Mouse (Mus musculus): ENCODE measurements at regions not wholly inside any gene's neighbourhood (a gene's known extent, or its start where the extent isn't known, plus 50 kb on each side); places are given as distances from the start of the nearest gene placed in this dataset.

GRCm38 (mm10) chr13:111170269-111171165 is 84.3 kb upstream of the Actbl2 start:
- ATAC-seq = peak; percentile 70
- Histone ChIP-seq H3K36me3 (ENCODE audit: control insufficient read depth, insufficient read depth, low read length) (no peaks in the 10 kb centered on the region), H3K27ac (ENCODE audit: low read depth, low read length) (no peak overlapping the region), H3K27me3 (replicated peaks; ENCODE audit: control insufficient read depth, insufficient read depth, low read length) (no peaks in the 10 kb centered on the region; the same call in 1 of the 2 replicates), H3K4me1 (ENCODE audit: control insufficient read depth, insufficient read depth, low read depth, low read length) (no peaks in the 10 kb centered on the region), H3K4me3 (ENCODE audit: low read length) (no peak overlapping the region), H3K9ac (ENCODE audit: low read depth, low read length) (no peak overlapping the region), H3K9me3 (ENCODE audit: control insufficient read depth, low read length) (no peaks in the 10 kb centered on the region), H3K4me2 (ENCODE audit: low read length) (no peak overlapping the region)
- WGBS = 57% methylated on average over 5 of the region's 5 CpGs

- no peak overlapping the region for H3K4me2 ChIP-seq (ENCODE audit: low read length)
- H3K9ac ChIP-seq (ENCODE audit: low read depth, low read length) = no peak overlapping the region
- no peak overlapping the region for H3K4me3 ChIP-seq (ENCODE audit: low read length)
- H3K27me3 ChIP-seq (replicated peaks; ENCODE audit: control insufficient read depth, insufficient read depth, low read length) = no peaks in the 10 kb centered on the region
- no peaks in the 10 kb centered on the region for H3K36me3 ChIP-seq (ENCODE audit: control insufficient read depth, insufficient read depth, low read length)
- H3K27ac ChIP-seq (ENCODE audit: low read depth, low read length) = no peak overlapping the region
- 85% methylated on average over 6 of the region's 6 CpGs for WGBS
- no peak for ATAC-seq
- H3K4me1 ChIP-seq (ENCODE audit: control insufficient read depth, insufficient read depth, low read depth, low read length) = no peaks in the 10 kb centered on the region
- H3K9me3 ChIP-seq (ENCODE audit: control insufficient read depth, low read length) = no peaks in the 10 kb centered on the region
These were observed 75.6 kb upstream of the Actbl2 start for GRCm38 (mm10) chr13:111179186-111179585.

- H3K9ac ChIP-seq (ENCODE audit: low read depth, low read length) = no peak overlapping the region
- no peaks in the 10 kb centered on the region for H3K4me1 ChIP-seq (ENCODE audit: control insufficient read depth, insufficient read depth, low read depth, low read length)
- no peaks in the 10 kb centered on the region for H3K36me3 ChIP-seq (ENCODE audit: control insufficient read depth, insufficient read depth, low read length)
- no peak for ATAC-seq
- H3K4me3 ChIP-seq (ENCODE audit: low read length) = no peak overlapping the region
- no peak overlapping the region for H3K4me2 ChIP-seq (ENCODE audit: low read length)
- no peaks in the 10 kb centered on the region for H3K9me3 ChIP-seq (ENCODE audit: control insufficient read depth, low read length)
- 65% methylated on average over 2 of the region's 2 CpGs for WGBS
- H3K27me3 ChIP-seq (replicated peaks; ENCODE audit: control insufficient read depth, insufficient read depth, low read length) = no peaks in the 10 kb centered on the region
- no peak overlapping the region for H3K27ac ChIP-seq (ENCODE audit: low read depth, low read length)
These were observed 71.5 kb upstream of the Actbl2 start for GRCm38 (mm10) chr13:111183293-111183692.

GRCm38 (mm10) chr13:111185799-111186198 is 69.0 kb upstream of the Actbl2 start:
- no peak for ATAC-seq
- Histone ChIP-seq H3K4me3 (ENCODE audit: low read length) (no peak overlapping the region), H3K27me3 (replicated peaks; ENCODE audit: control insufficient read depth, insufficient read depth, low read length) (no peaks in the 10 kb centered on the region), H3K4me1 (ENCODE audit: control insufficient read depth, insufficient read depth, low read depth, low read length) (no peaks in the 10 kb centered on the region), H3K9me3 (ENCODE audit: control insufficient read depth, low read length) (no peaks in the 10 kb centered on the region), H3K27ac (ENCODE audit: low read depth, low read length) (no peak overlapping the region), H3K9ac (ENCODE audit: low read depth, low read length) (no peak overlapping the region), H3K36me3 (ENCODE audit: control insufficient read depth, insufficient read depth, low read length) (no peaks in the 10 kb centered on the region), H3K4me2 (ENCODE audit: low read length) (no peak overlapping the region)
- 82% methylated on average over 4 of the region's 4 CpGs for WGBS

GRCm38 (mm10) chr13:111186833-111187232 is 68.0 kb upstream of the Actbl2 start:
- no peaks in the 10 kb centered on the region; the same call in 1 of the 2 replicates for H3K4me1 ChIP-seq (ENCODE audit: control insufficient read depth, insufficient read depth, low read depth, low read length)
- no peaks in the 10 kb centered on the region for H3K9me3 ChIP-seq (ENCODE audit: control insufficient read depth, low read length)
- no peak for ATAC-seq
- 85% methylated on average over 2 of the region's 2 CpGs for WGBS
- no peak overlapping the region for H3K4me3 ChIP-seq (ENCODE audit: low read length)
- H3K4me2 ChIP-seq (ENCODE audit: low read length) = no peak overlapping the region
- no peaks in the 10 kb centered on the region for H3K36me3 ChIP-seq (ENCODE audit: control insufficient read depth, insufficient read depth, low read length)
- no peak overlapping the region for H3K9ac ChIP-seq (ENCODE audit: low read depth, low read length)
- H3K27me3 ChIP-seq (replicated peaks; ENCODE audit: control insufficient read depth, insufficient read depth, low read length) = no peaks in the 10 kb centered on the region
- no peak overlapping the region for H3K27ac ChIP-seq (ENCODE audit: low read depth, low read length)

GRCm38 (mm10) chr13:111193919-111194318 is 60.9 kb upstream of the Actbl2 start:
- ATAC-seq = no peak
- Histone ChIP-seq H3K27me3 (replicated peaks; ENCODE audit: control insufficient read depth, insufficient read depth, low read length) (no peaks in the 10 kb centered on the region), H3K9me3 (ENCODE audit: control insufficient read depth, low read length) (no peaks in the 10 kb centered on the region), H3K4me1 (ENCODE audit: control insufficient read depth, insufficient read depth, low read depth, low read length) (peaks cover 2% of the 10 kb centered on the region; the same call in 1 of the 2 replicates), H3K36me3 (ENCODE audit: control insufficient read depth, insufficient read depth, low read length) (no peaks in the 10 kb centered on the region), H3K4me3 (ENCODE audit: low read length) (no peak overlapping the region), H3K9ac (ENCODE audit: low read depth, low read length) (no peak overlapping the region), H3K27ac (ENCODE audit: low read depth, low read length) (no peak overlapping the region), H3K4me2 (ENCODE audit: low read length) (no peak overlapping the region)
- WGBS = 76% methylated on average over 2 of the region's 2 CpGs

GRCm38 (mm10) chr13:111194337-111194736 is 60.5 kb upstream of the Actbl2 start:
- no peak overlapping the region for H3K4me3 ChIP-seq (ENCODE audit: low read length)
- WGBS = 38% methylated on average over 7 of the region's 7 CpGs
- H3K27ac ChIP-seq (ENCODE audit: low read depth, low read length) = no peak overlapping the region
- H3K4me1 ChIP-seq (ENCODE audit: control insufficient read depth, insufficient read depth, low read depth, low read length) = peaks cover 2% of the 10 kb centered on the region; the same call in 1 of the 2 replicates
- no peaks in the 10 kb centered on the region for H3K36me3 ChIP-seq (ENCODE audit: control insufficient read depth, insufficient read depth, low read length)
- ATAC-seq = peak; percentile 63
- H3K27me3 ChIP-seq (replicated peaks; ENCODE audit: control insufficient read depth, insufficient read depth, low read length) = no peaks in the 10 kb centered on the region
- H3K9me3 ChIP-seq (ENCODE audit: control insufficient read depth, low read length) = no peaks in the 10 kb centered on the region
- no peak overlapping the region for H3K9ac ChIP-seq (ENCODE audit: low read depth, low read length)
- H3K4me2 ChIP-seq (ENCODE audit: low read length) = no peak overlapping the region

- H3K4me2 ChIP-seq (ENCODE audit: low read length) = no peak overlapping the region
- no peak overlapping the region for H3K9ac ChIP-seq (ENCODE audit: low read depth, low read length)
- ATAC-seq = no peak
- H3K9me3 ChIP-seq (ENCODE audit: control insufficient read depth, low read length) = no peaks in the 10 kb centered on the region
- H3K36me3 ChIP-seq (ENCODE audit: control insufficient read depth, insufficient read depth, low read length) = no peaks in the 10 kb centered on the region
- no peaks in the 10 kb centered on the region for H3K4me1 ChIP-seq (ENCODE audit: control insufficient read depth, insufficient read depth, low read depth, low read length)
- H3K4me3 ChIP-seq (ENCODE audit: low read length) = no peak overlapping the region
- H3K27me3 ChIP-seq (replicated peaks; ENCODE audit: control insufficient read depth, insufficient read depth, low read length) = no peaks in the 10 kb centered on the region
- H3K27ac ChIP-seq (ENCODE audit: low read depth, low read length) = no peak overlapping the region
- WGBS = 88% methylated on average over 3 of the region's 3 CpGs
These were observed 53.3 kb upstream of the Actbl2 start for GRCm38 (mm10) chr13:111201532-111201931.

GRCm38 (mm10) chr13:111204580-111205285 is 50.1 kb upstream of the Actbl2 start:
- Histone ChIP-seq H3K4me1 (ENCODE audit: control insufficient read depth, insufficient read depth, low read depth, low read length) (no peaks in the 10 kb centered on the region), H3K36me3 (ENCODE audit: control insufficient read depth, insufficient read depth, low read length) (no peaks in the 10 kb centered on the region), H3K4me3 (ENCODE audit: low read length) (no peak overlapping the region), H3K27ac (ENCODE audit: low read depth, low read length) (no peak overlapping the region), H3K9ac (ENCODE audit: low read depth, low read length) (no peak overlapping the region), H3K27me3 (replicated peaks; ENCODE audit: control insufficient read depth, insufficient read depth, low read length) (no peaks in the 10 kb centered on the region), H3K4me2 (ENCODE audit: low read length) (no peak overlapping the region), H3K9me3 (ENCODE audit: control insufficient read depth, low read length) (no peaks in the 10 kb centered on the region)
- 63% methylated on average over 11 of the region's 11 CpGs for WGBS
- ATAC-seq = peak; percentile 65; the same call in 1 of the 2 replicates

All from hindbrain, embryonic 16.5 days (tissue).